Mouse (Mus musculus) neural tube, embryonic 14.5 days (tissue): ENCODE measurements at regions not wholly inside any gene's neighbourhood (a gene's known extent, or its start where the extent isn't known, plus 50 kb on each side); places are given as distances from the start of the nearest gene placed in this dataset.
A peak's percentile ranks its signal among the peaks of the same experiment; 100 is the strongest.

Experiments used
- ATAC-seq: fragments of 200-750 bp; cut with Nextera tagmentation; 2 replicates; pipeline ENCODE4 v1.8.0; 2017; ENCODE audit warnings: low read depth, mild to moderate bottlenecking, moderate TSS enrichment, moderate library complexity
- H3K27ac ChIP-seq: fragments of 300-500 bp; sonication (generic); 2 replicates; pipeline ENCODE4 v1.5.1; 2014; ENCODE audit warnings: low read depth, mild to moderate bottlenecking, control low read depth, low read length, moderate library complexity, mixed read lengths
- H3K27me3 ChIP-seq: fragments of 300-500 bp; sonication (generic); 2 replicates; pipeline ENCODE4 v1.6.1; 2014; ENCODE audit warnings: low read length; ENCODE audit not compliant: control insufficient read depth, insufficient read depth
- H3K36me3 ChIP-seq: fragments of 300-500 bp; sonication (generic); 2 replicates; pipeline ENCODE4 v1.6.1; 2014; ENCODE audit warnings: low read length, mixed read lengths; ENCODE audit not compliant: control insufficient read depth, insufficient read depth
- H3K4me1 ChIP-seq: fragments of 300-500 bp; sonication (generic); 2 replicates; pipeline ENCODE4 v1.6.1; 2014; ENCODE audit warnings: low read length; ENCODE audit not compliant: control insufficient read depth, insufficient read depth
- H3K4me2 ChIP-seq: fragments of 300-500 bp; sonication (generic); 2 replicates; pipeline ENCODE4 v1.6.1; 2014; ENCODE audit warnings: mild to moderate bottlenecking, low read depth, low read length, control low read depth
- H3K4me3 ChIP-seq: fragments of 300-500 bp; sonication (generic); 2 replicates; pipeline ENCODE4 v1.5.1; 2014; ENCODE audit warnings: low read depth, low read length, control low read depth, mixed read lengths
- H3K9ac ChIP-seq: fragments of 300-500 bp; sonication (generic); replicated peaks from 2 replicates; pipeline ENCODE4 v1.6.1; 2014; ENCODE audit warnings: low read depth, mild to moderate bottlenecking, control low read depth, low read length, mixed read lengths
- H3K9me3 ChIP-seq: fragments of 300-500 bp; sonication (generic); 2 replicates; pipeline ENCODE4 v1.6.1; 2016; ENCODE audit warnings: low read length; ENCODE audit not compliant: control insufficient read depth
- WGBS: fragments of 180-500 bp; shearing (Covaris S2); extraction: QIAGEN DNeasy Blood & Tissue Kit; methylation state at CpG from one replicate; pipeline ENCODE4 v1.1.7; 2014; 5-methylcytosine and 5-hydroxymethylcytosine counted together

GRCm38 (mm10) chr7:36420741-36421140, 277.2 kb upstream of the Tshz3 start:
- Histone ChIP-seq H3K4me1 (no peaks in the 10 kb centered on the region), H3K9ac (no peak overlapping the region), H3K27ac (no peak overlapping the region), H3K4me2 (no peak overlapping the region), H3K27me3 (no peaks in the 10 kb centered on the region), H3K4me3 (no peak overlapping the region), H3K36me3 (no peaks in the 10 kb centered on the region), H3K9me3 (no peaks in the 10 kb centered on the region)
- no peak for ATAC-seq
- WGBS: 83% methylated on average over 9 of the region's 9 CpGs

GRCm38 (mm10) chr7:36449181-36449915, 248.6 kb upstream of the Tshz3 start:
- H3K9me3 ChIP-seq: no peaks in the 10 kb centered on the region
- H3K4me2 ChIP-seq: no peak overlapping the region
- 83% methylated on average over 6 of the region's 6 CpGs for WGBS
- no peak overlapping the region for H3K4me3 ChIP-seq
- no peak for ATAC-seq
- no peaks in the 10 kb centered on the region for H3K27me3 ChIP-seq
- H3K9ac ChIP-seq: no peak overlapping the region
- H3K27ac ChIP-seq: no peak overlapping the region
- no peaks in the 10 kb centered on the region for H3K36me3 ChIP-seq
- H3K4me1 ChIP-seq: no peaks in the 10 kb centered on the region

GRCm38 (mm10) chr7:36453816-36454215, 244.1 kb upstream of the Tshz3 start:
- H3K9ac ChIP-seq: no peak overlapping the region
- no peak for ATAC-seq
- WGBS: 93% methylated on average over 4 of the region's 4 CpGs
- H3K27me3 ChIP-seq: no peaks in the 10 kb centered on the region
- no peak overlapping the region for H3K4me3 ChIP-seq
- no peaks in the 10 kb centered on the region for H3K9me3 ChIP-seq
- no peaks in the 10 kb centered on the region for H3K36me3 ChIP-seq
- no peak overlapping the region for H3K4me2 ChIP-seq
- no peaks in the 10 kb centered on the region for H3K4me1 ChIP-seq
- no peak overlapping the region for H3K27ac ChIP-seq

- Histone ChIP-seq H3K27ac (no peak overlapping the region), H3K27me3 (no peaks in the 10 kb centered on the region), H3K4me2 (no peak overlapping the region), H3K9me3 (no peaks in the 10 kb centered on the region), H3K36me3 (no peaks in the 10 kb centered on the region), H3K9ac (no peak overlapping the region), H3K4me3 (no peak overlapping the region), H3K4me1 (no peaks in the 10 kb centered on the region)
- no peak for ATAC-seq
- 75% methylated on average over 6 of the region's 6 CpGs for WGBS
Measured at GRCm38 (mm10) chr7:36456080-36456479, 241.8 kb upstream of the Tshz3 start.

GRCm38 (mm10) chr7:36462422-36462833, 235.5 kb upstream of the Tshz3 start:
- Histone ChIP-seq H3K9ac (no peak overlapping the region), H3K27me3 (no peaks in the 10 kb centered on the region), H3K36me3 (no peaks in the 10 kb centered on the region), H3K4me1 (no peaks in the 10 kb centered on the region), H3K27ac (no peak overlapping the region), H3K4me2 (no peak overlapping the region), H3K4me3 (no peak overlapping the region), H3K9me3 (no peaks in the 10 kb centered on the region)
- 80% methylated on average over 5 of the region's 5 CpGs for WGBS
- ATAC-seq: no peak

GRCm38 (mm10) chr7:36469386-36469785, 228.5 kb upstream of the Tshz3 start:
- Histone ChIP-seq H3K9me3 (no peaks in the 10 kb centered on the region), H3K9ac (no peak overlapping the region), H3K27me3 (no peaks in the 10 kb centered on the region), H3K4me2 (no peak overlapping the region), H3K36me3 (no peaks in the 10 kb centered on the region), H3K4me3 (no peak overlapping the region), H3K27ac (no peak overlapping the region), H3K4me1 (no peaks in the 10 kb centered on the region)
- ATAC-seq: no peak

- Histone ChIP-seq H3K9me3 (no peaks in the 10 kb centered on the region), H3K4me1 (no peaks in the 10 kb centered on the region; the same call in 1 of the 2 replicates), H3K27ac (no peak overlapping the region), H3K4me2 (no peak overlapping the region), H3K4me3 (no peak overlapping the region), H3K27me3 (no peaks in the 10 kb centered on the region), H3K9ac (no peak overlapping the region), H3K36me3 (no peaks in the 10 kb centered on the region)
- no peak for ATAC-seq
- WGBS: 79% methylated on average over 2 of the region's 2 CpGs
Measured at GRCm38 (mm10) chr7:36473532-36473931, 224.4 kb upstream of the Tshz3 start.

- Histone ChIP-seq H3K9ac (no peak overlapping the region), H3K36me3 (no peaks in the 10 kb centered on the region), H3K9me3 (no peaks in the 10 kb centered on the region), H3K27ac (no peak overlapping the region), H3K4me1 (peaks cover 4% of the 10 kb centered on the region; the same call in 1 of the 2 replicates), H3K27me3 (no peaks in the 10 kb centered on the region), H3K4me2 (no peak overlapping the region), H3K4me3 (no peak overlapping the region)
- 72% methylated on average over 4 of the region's 4 CpGs for WGBS
- ATAC-seq: no peak
Measured at GRCm38 (mm10) chr7:36476434-36476833, 221.5 kb upstream of the Tshz3 start.

GRCm38 (mm10) chr7:36476851-36477644, 220.9 kb upstream of the Tshz3 start:
- Histone ChIP-seq H3K9me3 (no peaks in the 10 kb centered on the region), H3K9ac (no peak overlapping the region), H3K36me3 (no peaks in the 10 kb centered on the region), H3K4me3 (no peak overlapping the region), H3K27ac (peak overlapping the region; percentile 60; the same call in 1 of the 2 replicates), H3K4me2 (no peak overlapping the region), H3K4me1 (peaks cover 4% of the 10 kb centered on the region; the same call in 1 of the 2 replicates), H3K27me3 (no peaks in the 10 kb centered on the region)
- 63% methylated on average over 22 of the region's 22 CpGs for WGBS
- ATAC-seq: no peak
